Mouse (Mus musculus): ENCODE results near the gene Cfb. TPM values are rescaled to one million over a fixed set of nuclear protein-coding genes. Genes with fewer than 3 reads are reported as not detected.

Cfb gene
- polyA plus RNA-seq, 1 experiment from 2014 or later: 1.6 TPM

DNA sequence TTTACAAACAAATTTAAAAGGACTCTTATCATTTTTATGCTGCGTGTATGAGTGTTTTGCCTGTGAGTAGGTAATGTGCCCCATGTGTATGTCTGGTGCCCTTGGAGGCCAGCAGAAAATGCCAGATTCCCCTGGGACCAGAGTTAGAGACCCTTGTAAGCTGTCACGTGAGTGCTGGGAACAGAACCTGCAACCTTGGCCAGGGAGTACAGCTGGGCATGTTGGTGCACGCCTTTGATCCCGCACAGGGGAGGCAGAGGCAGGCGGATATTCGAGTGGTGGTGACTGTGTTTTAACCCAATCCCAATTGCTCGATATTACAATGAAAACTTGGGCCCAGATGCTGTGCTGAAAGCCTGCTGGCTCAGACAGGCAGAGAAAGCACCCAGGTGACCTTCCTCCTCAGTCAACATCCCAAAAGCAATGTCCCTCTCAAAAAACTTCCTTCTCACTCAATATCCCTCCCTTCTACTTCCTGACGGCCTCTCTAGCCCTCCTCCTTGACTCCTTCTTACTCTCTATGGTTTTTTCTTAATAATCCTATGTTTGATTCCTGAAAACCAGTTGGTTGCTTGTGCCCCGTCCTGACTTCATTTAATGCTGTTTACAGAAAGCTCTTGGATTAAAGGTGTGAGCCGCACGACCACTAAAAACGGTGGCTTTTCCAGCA, 27.9 kb upstream of the Cfb start:
- Histone ChIP-seq H3K27ac (ENCODE audit: low read depth, low read length) (no peak overlapping the region), H3K36me3 (ENCODE audit: control insufficient read depth, insufficient read depth, low read length) (no peaks in the 10 kb centered on the region), H3K4me2 (no peak overlapping the region), H3K9me3 (ENCODE audit: control insufficient read depth, low read length) (no peaks in the 10 kb centered on the region), H3K4me1 (ENCODE audit: control insufficient read depth, insufficient read depth, low read length) (peaks cover 7% of the 10 kb centered on the region), H3K4me3 (ENCODE audit: low read depth, low read length) (no peak overlapping the region), H3K27me3 (ENCODE audit: control insufficient read depth, insufficient read depth, low read length) (no peaks in the 10 kb centered on the region), H3K9ac (ENCODE audit: low read length) (no peak overlapping the region)
- WGBS: 92% methylated on average over 12 of the region's 12 CpGs
- no peak for ATAC-seq (ENCODE audit: low FRiP score)
- DNase-seq (ENCODE audit: low spot score, missing footprints): no peak

DNA sequence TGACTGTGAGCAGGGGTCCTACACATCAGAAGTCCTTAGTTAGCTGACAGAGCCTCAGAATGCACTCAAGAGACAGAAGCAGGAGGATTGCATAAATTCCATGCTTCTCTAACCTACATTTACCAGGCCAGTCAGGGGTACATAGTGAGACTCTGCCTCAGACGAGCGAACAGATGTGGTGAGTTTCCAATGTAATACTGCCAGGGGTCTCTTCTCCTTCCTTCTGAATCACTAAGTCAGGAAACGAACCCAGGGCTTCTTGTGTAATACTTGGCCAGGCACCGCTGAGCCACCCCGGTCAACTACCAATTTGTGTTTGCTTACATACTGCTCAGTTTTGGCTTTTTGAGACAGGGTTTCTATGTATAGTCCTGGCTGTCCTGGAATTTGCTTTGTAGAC, 25.6 kb upstream of the Cfb start:
- Histone ChIP-seq H3K36me3 (ENCODE audit: control insufficient read depth, insufficient read depth, low read length) (no peaks in the 10 kb centered on the region), H3K9me3 (ENCODE audit: control insufficient read depth, low read length) (no peaks in the 10 kb centered on the region), H3K4me3 (ENCODE audit: low read depth, low read length) (no peak overlapping the region), H3K4me2 (no peak overlapping the region), H3K27me3 (ENCODE audit: control insufficient read depth, insufficient read depth, low read length) (no peaks in the 10 kb centered on the region), H3K9ac (ENCODE audit: low read length) (no peak overlapping the region), H3K4me1 (ENCODE audit: control insufficient read depth, insufficient read depth, low read length) (no peaks in the 10 kb centered on the region), H3K27ac (ENCODE audit: low read depth, low read length) (no peak overlapping the region)
- no peak for ATAC-seq (ENCODE audit: low FRiP score)
- 88% methylated on average over 5 of the region's 5 CpGs for WGBS
- DNase-seq (ENCODE audit: low spot score, missing footprints): no peak

DNA sequence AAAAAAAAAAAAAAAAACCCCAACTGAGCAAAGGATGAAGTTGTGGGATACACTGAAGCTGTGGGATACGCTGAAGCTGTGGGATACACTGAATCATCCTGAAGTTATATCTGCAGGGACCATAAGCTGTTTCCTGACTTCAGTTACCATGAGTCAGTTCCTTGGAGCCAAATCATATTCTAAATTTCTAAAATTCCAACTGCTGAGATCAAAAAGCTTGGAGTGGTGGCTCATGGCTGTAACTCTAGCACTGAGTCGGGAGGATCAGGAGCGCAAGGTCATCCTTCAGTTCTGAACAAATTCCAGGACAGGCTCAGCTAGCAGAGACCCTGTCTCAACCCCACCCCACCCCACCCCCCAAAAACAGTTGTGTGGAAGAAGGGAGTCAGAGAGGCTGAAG, 23.3 kb upstream of the Cfb start:
- Histone ChIP-seq H3K9me3 (ENCODE audit: control insufficient read depth, low read length) (no peaks in the 10 kb centered on the region), H3K4me3 (ENCODE audit: low read depth, low read length) (no peak overlapping the region), H3K4me1 (ENCODE audit: control insufficient read depth, insufficient read depth, low read length) (no peaks in the 10 kb centered on the region), H3K9ac (ENCODE audit: low read length) (no peak overlapping the region), H3K4me2 (no peak overlapping the region), H3K27ac (ENCODE audit: low read depth, low read length) (no peak overlapping the region), H3K27me3 (ENCODE audit: control insufficient read depth, insufficient read depth, low read length) (no peaks in the 10 kb centered on the region), H3K36me3 (ENCODE audit: control insufficient read depth, insufficient read depth, low read length) (no peaks in the 10 kb centered on the region)
- WGBS: 90% methylated on average over 3 of the region's 3 CpGs
- ATAC-seq (ENCODE audit: low FRiP score) (no peak), DNase-seq (ENCODE audit: low spot score, missing footprints) (no peak)

DNA sequence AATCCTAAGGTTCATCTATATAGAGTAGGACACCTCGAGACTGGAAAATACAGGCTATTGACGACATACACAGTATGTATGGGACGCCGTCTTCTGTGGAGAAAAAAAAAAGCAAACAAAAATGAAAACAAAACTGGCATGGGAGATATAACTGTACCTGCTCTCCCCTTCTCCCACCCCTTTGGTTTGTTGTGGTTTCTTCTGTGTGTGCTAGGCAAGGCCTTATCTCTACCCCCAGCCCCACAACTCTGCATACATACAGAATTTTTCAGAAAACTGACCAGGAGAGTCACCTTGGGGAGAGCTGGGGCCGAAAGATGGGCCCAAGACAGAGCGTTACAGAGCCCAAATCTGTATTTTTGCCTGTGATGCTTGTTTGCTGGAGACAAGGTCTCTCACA, 22.4 kb upstream of the Cfb start:
- ATAC-seq (ENCODE audit: low FRiP score): no peak
- H3K4me1 ChIP-seq (ENCODE audit: control insufficient read depth, insufficient read depth, low read length): no peaks in the 10 kb centered on the region
- no peak overlapping the region for H3K27ac ChIP-seq (ENCODE audit: low read depth, low read length)
- no peak overlapping the region for H3K4me3 ChIP-seq (ENCODE audit: low read depth, low read length)
- no peaks in the 10 kb centered on the region for H3K36me3 ChIP-seq (ENCODE audit: control insufficient read depth, insufficient read depth, low read length)
- WGBS: 93% methylated on average over 6 of the region's 6 CpGs
- DNase-seq (ENCODE audit: low spot score, missing footprints): no peak
- no peaks in the 10 kb centered on the region for H3K9me3 ChIP-seq (ENCODE audit: control insufficient read depth, low read length)
- H3K4me2 ChIP-seq: no peak overlapping the region
- no peak overlapping the region for H3K9ac ChIP-seq (ENCODE audit: low read length)
- H3K27me3 ChIP-seq (ENCODE audit: control insufficient read depth, insufficient read depth, low read length): no peaks in the 10 kb centered on the region

DNA sequence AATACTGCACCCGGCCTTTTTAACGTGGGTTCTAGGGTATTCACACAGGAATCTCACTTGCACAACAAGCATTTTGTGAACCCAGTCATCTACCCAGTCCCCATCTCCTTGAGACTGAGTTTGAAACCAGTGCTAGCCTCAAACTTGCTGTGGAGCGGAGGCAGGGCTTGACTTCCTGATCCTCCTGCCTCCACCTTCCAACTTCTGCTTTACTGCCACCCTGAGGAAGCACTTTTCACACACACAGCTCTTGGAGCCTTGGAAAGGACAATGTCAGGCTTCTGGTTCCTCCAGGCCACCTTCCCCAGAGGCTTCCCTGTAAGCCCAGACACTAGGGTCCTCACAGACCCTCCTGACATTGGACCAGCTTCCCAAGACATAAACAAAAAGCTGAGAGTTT, 21.0 kb upstream of the Cfb start:
- H3K9me3 ChIP-seq (ENCODE audit: control insufficient read depth, low read length): no peaks in the 10 kb centered on the region
- H3K27ac ChIP-seq (ENCODE audit: low read depth, low read length): no peak overlapping the region
- 67% methylated on average over 3 of the region's 3 CpGs for WGBS
- DNase-seq (ENCODE audit: low spot score, missing footprints) (no peak), ATAC-seq (ENCODE audit: low FRiP score) (no peak)
- no peak overlapping the region for H3K4me3 ChIP-seq (ENCODE audit: low read depth, low read length)
- H3K36me3 ChIP-seq (ENCODE audit: control insufficient read depth, insufficient read depth, low read length): no peaks in the 10 kb centered on the region
- no peaks in the 10 kb centered on the region for H3K4me1 ChIP-seq (ENCODE audit: control insufficient read depth, insufficient read depth, low read length)
- no peak overlapping the region for H3K9ac ChIP-seq (ENCODE audit: low read length)
- H3K27me3 ChIP-seq (ENCODE audit: control insufficient read depth, insufficient read depth, low read length): no peaks in the 10 kb centered on the region
- no peak overlapping the region for H3K4me2 ChIP-seq

DNA sequence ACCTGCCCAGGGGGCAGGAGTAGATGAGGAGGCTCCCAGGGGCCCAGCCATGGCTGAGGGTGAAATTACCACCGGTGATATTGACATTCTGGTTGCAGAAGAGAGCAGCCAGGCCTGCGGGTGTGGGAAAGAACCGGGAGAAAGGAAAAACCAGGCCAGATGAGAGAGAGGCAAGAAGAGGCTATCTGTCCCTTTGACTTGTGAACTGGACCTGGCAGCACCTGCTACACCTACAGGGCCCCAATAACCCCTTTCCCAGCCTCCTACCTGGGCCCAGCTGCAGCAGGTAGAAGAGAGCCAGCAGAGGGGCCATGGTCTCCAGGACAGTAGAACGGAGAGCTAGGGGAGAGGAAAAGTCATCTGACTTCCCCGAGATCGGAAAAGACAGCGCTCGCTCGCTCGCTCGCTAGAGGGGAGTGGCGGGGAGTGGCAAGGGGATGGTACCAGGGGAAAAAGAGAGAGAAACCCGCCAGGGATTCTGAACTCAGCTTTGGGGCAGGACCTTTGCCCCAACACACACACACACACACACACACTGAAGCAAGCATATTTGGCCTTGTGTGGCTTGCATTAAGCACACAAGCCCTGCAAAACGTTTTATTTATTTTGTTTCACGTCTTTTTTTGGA, 19.5 kb upstream of the Cfb start, which contains the start of gene Gm20547:
Gene Gm20547, minus strand, starts transcription at position 360 of the 628 bp plus-strand sequence.
- Histone ChIP-seq H3K9ac (ENCODE audit: low read length) (peak within 1 kb of the TSS; percentile 9; the same call in 1 of the 2 replicates), H3K4me2 (no peak within 1 kb of the TSS)
- ATAC-seq (ENCODE audit: low FRiP score): no peak

DNA sequence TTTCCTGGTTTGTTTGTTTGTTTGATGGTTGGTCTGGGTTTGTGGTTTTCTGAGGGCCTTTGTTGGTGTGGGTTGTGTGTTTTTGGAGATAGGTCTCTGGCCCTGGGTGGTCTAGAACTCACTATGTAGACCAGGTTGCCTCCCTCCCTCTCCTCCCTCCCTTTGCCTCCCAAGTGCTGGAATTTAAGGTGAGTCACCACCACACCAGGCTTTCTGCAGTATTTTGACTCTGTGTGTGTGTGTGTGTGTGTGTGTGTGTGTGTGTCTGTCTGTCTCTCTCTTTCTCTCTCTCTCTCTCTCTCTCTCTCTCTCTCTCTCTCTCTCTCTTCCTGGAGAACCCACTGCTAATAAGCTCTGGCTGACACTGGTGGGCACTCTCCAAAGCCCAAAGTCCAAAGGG, 18.8 kb upstream of the Cfb start:
- H3K27ac ChIP-seq (ENCODE audit: low read depth, low read length): no peak overlapping the region
- no peak overlapping the region for H3K4me2 ChIP-seq
- H3K27me3 ChIP-seq (ENCODE audit: control insufficient read depth, insufficient read depth, low read length): no peaks in the 10 kb centered on the region
- DNase-seq (ENCODE audit: low spot score, missing footprints) (no peak), ATAC-seq (ENCODE audit: low FRiP score) (no peak)
- H3K9me3 ChIP-seq (ENCODE audit: control insufficient read depth, low read length): no peaks in the 10 kb centered on the region
- H3K9ac ChIP-seq (ENCODE audit: low read length): no peak overlapping the region
- H3K4me1 ChIP-seq (ENCODE audit: control insufficient read depth, insufficient read depth, low read length): no peaks in the 10 kb centered on the region
- H3K36me3 ChIP-seq (ENCODE audit: control insufficient read depth, insufficient read depth, low read length): no peaks in the 10 kb centered on the region
- H3K4me3 ChIP-seq (ENCODE audit: low read depth, low read length): no peak overlapping the region

More for the DNA sequence above, 19.5 kb upstream of the Cfb start, which contains the start of gene Gm20547:
- Histone ChIP-seq H3K4me3 (ENCODE audit: low read depth, low read length) (no peak within 1 kb of the TSS), H3K4me1 (ENCODE audit: control insufficient read depth, insufficient read depth, low read length) (no peaks in the 10 kb centered on the region), H3K27me3 (ENCODE audit: control insufficient read depth, insufficient read depth, low read length) (no peaks in the 10 kb centered on the region), H3K36me3 (ENCODE audit: control insufficient read depth, insufficient read depth, low read length) (no peaks in the 10 kb centered on the region), H3K9me3 (ENCODE audit: control insufficient read depth, low read length) (no peaks in the 10 kb centered on the region), H3K27ac (ENCODE audit: low read depth, low read length) (no peak within 1 kb of the TSS)
- WGBS: 9% methylated on average over 15 of the region's 15 CpGs
- no peak for DNase-seq (ENCODE audit: low spot score, missing footprints)

DNA sequence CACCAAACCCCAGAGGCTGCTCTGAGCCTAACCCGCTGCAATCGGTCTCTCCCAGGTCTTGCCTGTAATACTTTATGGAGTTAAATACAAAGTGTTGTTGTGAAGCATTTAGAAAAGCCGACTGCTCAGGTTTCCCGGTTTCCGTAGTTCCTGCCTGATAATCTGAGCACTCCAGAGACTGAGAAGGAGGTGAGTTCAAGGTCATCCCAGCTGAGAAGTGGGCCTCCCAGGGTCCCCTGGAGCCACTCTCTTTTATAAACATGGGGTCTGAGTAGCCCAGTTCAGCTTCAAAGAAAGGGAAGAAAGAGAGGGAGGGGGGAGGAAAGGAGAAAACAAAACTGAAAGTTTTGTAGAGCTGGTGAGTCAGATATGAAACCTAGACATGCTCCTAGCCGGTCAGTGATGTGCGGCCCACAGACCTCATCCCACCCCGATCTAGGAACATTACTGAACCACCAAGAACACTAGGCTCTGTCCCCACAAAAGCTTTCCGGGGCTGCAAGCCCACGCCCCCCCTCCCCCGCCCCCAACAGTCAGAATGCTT, 17.1 kb upstream of the Cfb start, which contains the start of gene Zbtb12:
Gene Zbtb12, plus strand, starts transcription at position 148 of the 544 bp plus-strand sequence.
- H3K27ac ChIP-seq (ENCODE audit: low read depth, low read length): no peak within 1 kb of the TSS
- no peaks in the 10 kb centered on the region for H3K36me3 ChIP-seq (ENCODE audit: control insufficient read depth, insufficient read depth, low read length)
- no peak within 1 kb of the TSS for H3K4me3 ChIP-seq (ENCODE audit: low read depth, low read length)
- H3K27me3 ChIP-seq (ENCODE audit: control insufficient read depth, insufficient read depth, low read length): no peaks in the 10 kb centered on the region
- DNase-seq (ENCODE audit: low spot score, missing footprints): no peak
- no peak for ATAC-seq (ENCODE audit: low FRiP score)
- no peaks in the 10 kb centered on the region for H3K4me1 ChIP-seq (ENCODE audit: control insufficient read depth, insufficient read depth, low read length)
- no peak within 1 kb of the TSS for H3K4me2 ChIP-seq
- no peaks in the 10 kb centered on the region for H3K9me3 ChIP-seq (ENCODE audit: control insufficient read depth, low read length)
- WGBS: 74% methylated on average over 11 of the region's 11 CpGs
- H3K9ac ChIP-seq (ENCODE audit: low read length): no peak within 1 kb of the TSS

DNA sequence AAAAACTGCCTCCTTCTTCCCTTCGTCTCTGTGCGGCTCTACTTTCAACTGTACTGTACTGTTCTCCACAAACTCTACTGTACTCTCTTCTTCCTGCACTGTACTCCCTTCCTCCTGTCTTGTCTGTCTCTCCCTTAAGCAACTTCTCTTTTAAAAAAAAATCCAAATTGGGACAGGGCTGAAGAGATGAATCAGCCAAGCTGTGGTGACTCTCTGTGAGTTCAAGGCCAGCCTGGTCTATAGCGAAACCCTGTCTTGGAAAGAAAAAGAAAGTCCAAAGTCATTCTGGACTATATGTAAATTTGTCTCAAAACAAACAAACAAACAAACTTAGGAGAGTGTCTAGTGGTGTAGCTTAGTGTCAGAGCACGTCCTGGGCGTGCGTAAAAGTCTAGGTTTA, 12.0 kb upstream of the Cfb start:
- Histone ChIP-seq H3K27ac (ENCODE audit: low read depth, low read length) (no peak overlapping the region), H3K4me3 (ENCODE audit: low read depth, low read length) (no peak overlapping the region), H3K27me3 (ENCODE audit: control insufficient read depth, insufficient read depth, low read length) (no peaks in the 10 kb centered on the region), H3K4me1 (ENCODE audit: control insufficient read depth, insufficient read depth, low read length) (no peaks in the 10 kb centered on the region), H3K4me2 (no peak overlapping the region), H3K36me3 (ENCODE audit: control insufficient read depth, insufficient read depth, low read length) (no peaks in the 10 kb centered on the region), H3K9ac (ENCODE audit: low read length) (no peak overlapping the region), H3K9me3 (ENCODE audit: control insufficient read depth, low read length) (no peaks in the 10 kb centered on the region)
- DNase-seq (ENCODE audit: low spot score, missing footprints): no peak
- 93% methylated on average over 6 of the region's 6 CpGs for WGBS
- ATAC-seq (ENCODE audit: low FRiP score): no peak
